Mouse (Mus musculus): ENCODE measurements around the gene Nfe2. TPM values are rescaled to one million over a fixed set of nuclear protein-coding genes. Genes with fewer than 3 reads are reported as not detected.

The Nfe2 gene
- 1.7 and 4.3 TPM in 2 replicates for polyA plus RNA-seq (2012; rRNA removed; ENCODE audit: low replicate concordance)

GRCm38 (mm10) chr15:103257790-103258728, at the start of gene Nfe2:
TSS of gene Nfe2 (minus strand) at chr15:103258403.

GRCm38 (mm10) chr15:103272419-103273279, 14.4 kb upstream of the Nfe2 start, which contains the start of gene Copz1:
TSS of gene Copz1 (plus strand) at chr15:103272714.

DNA sequence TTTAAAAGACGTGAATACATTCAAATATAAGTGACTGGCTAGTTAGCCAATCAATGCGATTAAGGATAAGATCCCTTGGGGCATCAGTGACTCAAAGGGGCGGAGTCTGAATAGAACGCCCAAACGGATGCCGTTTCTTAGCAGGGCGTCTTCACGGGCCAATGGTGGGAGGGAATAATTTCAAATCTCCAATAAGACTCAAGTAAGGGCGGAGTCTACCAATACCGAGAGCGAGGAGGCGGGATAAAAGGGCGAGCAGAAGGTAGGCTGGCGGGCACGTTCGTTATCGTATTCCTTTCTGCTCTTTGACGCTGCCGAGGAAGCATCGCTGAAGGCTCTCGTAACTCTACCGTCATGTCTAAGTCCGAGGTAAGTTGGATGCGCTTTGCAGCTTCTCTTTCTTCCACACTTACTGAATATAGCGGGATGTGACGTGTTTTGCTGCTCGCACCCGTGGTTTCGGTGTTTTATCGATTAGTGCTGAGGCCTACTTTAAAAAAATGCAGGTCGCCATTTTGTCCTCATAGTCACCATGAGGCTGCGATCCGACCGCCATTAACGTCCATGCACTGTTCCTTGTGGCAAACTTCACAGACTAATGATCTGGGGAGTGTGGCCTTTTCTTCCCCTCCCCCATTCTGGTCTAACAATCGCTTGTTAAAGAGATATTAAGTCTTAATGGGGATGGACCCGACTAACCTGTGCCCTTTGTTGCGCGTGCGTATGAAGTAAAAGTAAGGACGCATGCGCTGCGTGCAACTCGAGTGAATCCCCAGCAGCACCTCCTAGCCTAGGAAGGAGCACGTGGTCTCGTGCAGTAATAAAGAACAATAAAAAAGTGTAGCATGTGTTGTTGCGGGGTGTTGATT, 17.8 kb downstream of the Nfe2 start, which contains the start of gene Hnrnpa1:
Hnrnpa1 (plus strand) TSS at position 273 of the 869 bp plus-strand sequence.

DNA sequence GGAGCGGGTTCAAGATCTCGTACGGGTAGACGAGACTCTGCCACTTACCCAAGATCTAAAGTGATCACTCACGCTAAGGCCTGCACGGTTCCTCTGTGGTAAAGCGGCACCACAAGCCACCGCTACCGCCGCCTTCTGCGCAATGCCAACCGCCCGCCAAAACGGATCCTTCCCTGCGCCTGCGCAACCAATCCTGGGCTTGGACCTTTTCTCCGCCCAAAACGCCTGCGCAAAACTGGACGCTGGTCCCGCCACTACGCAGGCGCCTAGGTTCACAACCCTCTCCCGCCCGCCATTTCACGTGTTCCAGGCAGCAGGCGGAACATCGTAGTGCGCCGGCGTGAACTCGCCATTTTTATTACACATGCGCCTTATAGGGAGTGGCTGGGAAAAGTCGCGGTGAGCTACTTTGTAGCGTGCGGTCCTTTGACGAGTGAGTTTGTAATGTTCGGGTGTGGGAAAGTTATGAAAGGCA, 18.5 kb downstream of the Nfe2 start, which contains the start of gene Cbx5:
Cbx5 (minus strand) TSS at position 132 of the 475 bp plus-strand sequence.

Other genes with a start within 250 kb of the Nfe2 start
- 2.9 and 3.3 TPM in 2 replicates for gene Hoxc4, start 239.5 kb downstream of the Nfe2 start, polyA plus RNA-seq (2012; rRNA removed; ENCODE audit: low replicate concordance)
- 22.0 and 22.7 TPM in 2 replicates for gene Smug1, start 91.3 kb downstream of the Nfe2 start, polyA plus RNA-seq (2012; rRNA removed; ENCODE audit: low replicate concordance)
- 5.7 and 18.2 TPM in 2 replicates for gene Cbx5, start 18.6 kb downstream of the Nfe2 start, polyA plus RNA-seq (2012; rRNA removed; ENCODE audit: low replicate concordance)
- gene Hnrnpa1, start 18.0 kb downstream of the Nfe2 start, polyA plus RNA-seq (2012; rRNA removed; ENCODE audit: low replicate concordance), result 37.5 and 59.6 TPM in 2 replicates
- gene Copz1, start 14.3 kb upstream of the Nfe2 start, polyA plus RNA-seq (2012; rRNA removed; ENCODE audit: low replicate concordance), result 70.2 and 156 TPM in 2 replicates
- 0.10 and 0.14 TPM in 2 replicates for gene Gpr84, start 52.2 kb upstream of the Nfe2 start, polyA plus RNA-seq (2012; rRNA removed; ENCODE audit: low replicate concordance)
- 46.7 and 63.1 TPM in 2 replicates for gene Zfp385a, start 81.7 kb upstream of the Nfe2 start, polyA plus RNA-seq (2012; rRNA removed; ENCODE audit: low replicate concordance)
- gene Itga5, start 108.4 kb upstream of the Nfe2 start, polyA plus RNA-seq (2012; rRNA removed; ENCODE audit: low replicate concordance), result 22.0 and 27.6 TPM in 2 replicates
- gene Gtsf1, start 172.1 kb upstream of the Nfe2 start, polyA plus RNA-seq (2012; rRNA removed; ENCODE audit: low replicate concordance), result not detected in 2 replicates
- not detected in 2 replicates for gene Gtsf2, start 190.1 kb upstream of the Nfe2 start, polyA plus RNA-seq (2012; rRNA removed; ENCODE audit: low replicate concordance)
- 30.1 and 37.6 TPM in 2 replicates for gene Nckap1l, start 195.4 kb upstream of the Nfe2 start, polyA plus RNA-seq (2012; rRNA removed; ENCODE audit: low replicate concordance)
- 13.0 and 14.4 TPM in 2 replicates for gene Pde1b, start 244.6 kb upstream of the Nfe2 start, polyA plus RNA-seq (2012; rRNA removed; ENCODE audit: low replicate concordance)